Mouse (Mus musculus) stomach, embryonic 15.5 days (tissue): ENCODE measurements around the gene Colgalt2. TPM values are rescaled to one million over a fixed set of nuclear protein-coding genes. Genes with fewer than 3 reads are reported as not detected.
A peak's percentile ranks its signal among the peaks of the same experiment; 100 is the strongest.

Source experiments
- ATAC-seq: fragments of 200-750 bp; cut with Nextera tagmentation; 2 replicates; pipeline ENCODE4 v1.8.0; 2017; ENCODE audit warnings: low read depth, moderate number of reproducible peaks, moderate TSS enrichment; ENCODE audit not compliant: insufficient read depth, low FRiP score
- H3K27ac ChIP-seq: fragments of 300-500 bp; sonication (generic); 2 replicates; pipeline ENCODE4 v1.5.1; 2015; ENCODE audit warnings: mild to moderate bottlenecking, inconsistent platforms
- H3K27me3 ChIP-seq: fragments of 300-500 bp; sonication (generic); replicated peaks from 2 replicates; pipeline ENCODE4 v1.6.1; 2015; ENCODE audit warnings: inconsistent platforms
- H3K36me3 ChIP-seq: fragments of 300-500 bp; sonication (generic); 2 replicates; pipeline ENCODE4 v1.6.1; 2015; ENCODE audit warnings: inconsistent platforms
- H3K4me1 ChIP-seq: fragments of 300-500 bp; sonication (generic); 2 replicates; pipeline ENCODE4 v1.6.1; 2015; ENCODE audit warnings: inconsistent platforms
- H3K4me2 ChIP-seq: fragments of 300-500 bp; sonication (generic); 2 replicates; pipeline ENCODE4 v1.6.1; 2015; ENCODE audit warnings: mild to moderate bottlenecking, inconsistent platforms
- H3K4me3 ChIP-seq: fragments of 300-500 bp; sonication (generic); replicated peaks from 2 replicates; pipeline ENCODE4 v1.5.1; 2015; ENCODE audit warnings: inconsistent platforms
- H3K9ac ChIP-seq: fragments of 300-500 bp; sonication (generic); 2 replicates; pipeline ENCODE4 v1.6.1; 2015; ENCODE audit warnings: inconsistent platforms
- H3K9me3 ChIP-seq: fragments of 300-500 bp; sonication (generic); 2 replicates; pipeline ENCODE4 v1.6.1; 2016; ENCODE audit warnings: inconsistent platforms
- whole genome bisulfite sequencing: fragments of 180-500 bp; shearing (Covaris S2); methylation state at CpG from one replicate; pipeline ENCODE4 v1.1.7; 2015; 5-methylcytosine and 5-hydroxymethylcytosine counted together
- polyA plus RNA-seq: library from polyadenylated mRNA; unstranded; fragments of >200 nt; fragmentation: Nextera tagmentation; extraction: Ambion mirVana; gene quantifications from 2 replicates; pipeline ENCODE4 v1.2.1, GENCODE M21; 2015

Colgalt2 gene
- polyA plus RNA-seq, 1 experiment from 2014 or later = 1.5 TPM

GRCm38 (mm10) chr1:152398708-152399107, 922 bp upstream of the Colgalt2 start:
- Histone ChIP-seq H3K27me3 (0 out of 2 replicates have a peak, but pooled peaks cover 3% of the 10 kb centered on the region), H3K36me3 (no peaks in the 10 kb centered on the region), H3K4me3 (no peak overlapping the region), H3K9ac (no peak overlapping the region), H3K4me2 (no peak overlapping the region), H3K9me3 (no peaks in the 10 kb centered on the region), H3K4me1 (peaks cover 6% of the 10 kb centered on the region; the same call in 1 of the 2 replicates), H3K27ac (no peak overlapping the region)
- no peak for ATAC-seq
- WGBS = 57% methylated on average over 1 of the region's 1 CpGs

DNA sequence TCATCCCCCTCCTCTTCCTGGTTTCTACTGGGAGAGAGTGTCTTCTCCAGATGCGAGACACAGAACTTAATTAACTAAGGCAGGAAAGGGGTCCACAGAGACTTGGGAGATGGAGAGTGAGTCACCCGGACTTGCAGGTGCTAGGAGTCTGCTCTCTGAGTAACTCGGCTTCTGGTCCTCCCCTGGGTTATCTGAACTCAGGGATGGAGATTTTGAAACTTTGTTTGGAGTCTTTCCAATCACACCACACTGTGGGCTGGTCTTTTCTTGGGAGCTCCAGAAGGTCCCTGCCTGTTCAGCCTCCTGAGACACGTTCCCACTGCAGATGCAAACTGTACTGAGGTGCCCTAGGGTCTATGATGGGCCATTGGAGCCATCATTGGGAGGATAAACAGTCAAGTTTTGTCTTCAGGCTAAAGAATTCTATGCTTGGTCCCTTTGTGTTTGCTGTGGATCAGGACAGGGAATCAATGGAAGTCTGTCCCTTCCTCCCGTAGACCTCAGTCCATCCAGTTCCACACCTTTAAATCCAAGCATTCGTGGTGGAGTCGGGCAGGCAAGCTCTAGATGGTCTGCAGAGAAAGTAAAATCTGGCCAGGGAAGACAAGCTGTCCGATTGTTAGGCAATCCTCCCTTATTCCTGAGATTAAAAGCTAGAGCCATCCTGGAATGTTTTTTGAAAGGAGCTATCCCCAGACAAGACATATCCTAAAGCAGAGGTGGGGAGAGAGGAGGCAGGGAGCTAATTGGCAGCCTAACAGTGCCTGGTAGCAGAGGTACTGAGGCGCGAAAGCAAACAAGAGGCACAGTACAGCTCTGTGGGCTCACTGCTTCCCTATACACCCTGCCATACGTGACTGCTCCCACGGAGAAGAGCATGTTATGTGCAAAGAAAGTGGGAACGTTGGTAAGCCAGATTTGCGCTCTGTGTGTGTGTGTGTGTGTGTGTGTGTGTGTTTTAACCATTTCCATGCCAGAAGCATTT, 1.2 kb downstream of the Colgalt2 start:
- Histone ChIP-seq H3K4me3 (peak overlapping the region; percentile 55), H3K9ac (no peak overlapping the region), H3K9me3 (no peaks in the 10 kb centered on the region), H3K27ac (no peak overlapping the region), H3K27me3 (0 out of 2 replicates have a peak, but pooled peaks cover 3% of the 10 kb centered on the region), H3K36me3 (no peaks in the 10 kb centered on the region), H3K4me2 (peak overlapping the region; percentile 89), H3K4me1 (peaks cover 6% of the 10 kb centered on the region; the same call in 1 of the 2 replicates)
- ATAC-seq = 0 out of 2 replicates have a peak, but pooled peaks have one; percentile 58
- 24% methylated on average over 14 of the region's 14 CpGs for WGBS

GRCm38 (mm10) chr1:152407021-152407946, 7.7 kb downstream of the Colgalt2 start:
- Histone ChIP-seq H3K4me3 (no peak overlapping the region), H3K9me3 (no peaks in the 10 kb centered on the region), H3K4me2 (no peak overlapping the region), H3K4me1 (no peaks in the 10 kb centered on the region), H3K27me3 (no peaks in the 10 kb centered on the region), H3K36me3 (no peaks in the 10 kb centered on the region), H3K27ac (no peak overlapping the region), H3K9ac (no peak overlapping the region)
- WGBS = 44% methylated on average over 22 of the region's 22 CpGs
- no peak for ATAC-seq

DNA sequence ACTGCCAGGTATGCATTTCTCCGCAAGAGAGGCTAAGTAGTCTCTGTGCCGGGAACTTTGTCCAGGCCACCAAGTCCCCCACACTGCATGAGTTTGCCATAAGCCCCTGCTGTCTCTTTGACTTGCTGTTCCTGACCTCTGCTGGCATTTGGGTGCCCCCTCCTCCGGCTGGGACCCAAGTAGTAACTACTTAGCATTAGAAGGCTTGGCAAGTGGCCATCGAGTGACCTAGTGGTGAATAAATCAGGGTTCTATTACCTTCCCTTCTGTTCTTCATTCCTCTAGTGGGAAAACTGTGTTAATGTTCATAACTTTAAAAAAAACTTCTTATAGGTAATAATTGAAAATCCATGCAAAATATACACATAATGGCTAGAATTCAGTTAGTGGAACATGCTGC, 9.7 kb downstream of the Colgalt2 start:
- 74% methylated on average over 4 of the region's 4 CpGs for WGBS
- ATAC-seq = no peak
- H3K4me3 ChIP-seq = no peak overlapping the region
- no peaks in the 10 kb centered on the region for H3K36me3 ChIP-seq
- H3K27ac ChIP-seq = no peak overlapping the region
- H3K9me3 ChIP-seq = no peaks in the 10 kb centered on the region
- H3K4me2 ChIP-seq = no peak overlapping the region
- H3K9ac ChIP-seq = no peak overlapping the region
- no peaks in the 10 kb centered on the region for H3K27me3 ChIP-seq
- H3K4me1 ChIP-seq = no peaks in the 10 kb centered on the region

DNA sequence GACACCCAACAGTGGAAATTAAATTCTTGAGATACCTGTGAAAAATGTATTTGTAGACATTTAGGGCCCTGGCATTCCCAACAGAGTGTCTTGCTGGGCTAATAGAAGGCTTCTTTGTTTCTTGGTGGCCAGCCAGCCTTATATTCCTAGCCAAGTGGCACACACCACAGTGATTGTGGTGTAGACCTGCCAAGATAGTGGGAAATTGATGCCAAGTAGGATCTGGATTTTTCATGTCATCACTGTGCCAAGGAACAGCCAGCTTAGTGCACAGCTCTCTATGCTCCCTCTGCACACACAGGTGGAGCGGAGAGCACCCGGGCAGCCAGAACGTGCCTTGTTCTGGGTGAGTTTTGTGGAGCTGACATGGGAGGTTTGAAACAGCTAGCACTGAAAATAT, 11.0 kb downstream of the Colgalt2 start:
- Histone ChIP-seq H3K4me2 (no peak overlapping the region), H3K27me3 (no peaks in the 10 kb centered on the region), H3K4me1 (no peaks in the 10 kb centered on the region), H3K27ac (no peak overlapping the region), H3K9ac (no peak overlapping the region), H3K36me3 (no peaks in the 10 kb centered on the region), H3K9me3 (no peaks in the 10 kb centered on the region), H3K4me3 (no peak overlapping the region)
- no peak for ATAC-seq
- 88% methylated on average over 3 of the region's 3 CpGs for WGBS

- H3K4me3 ChIP-seq = no peak overlapping the region
- H3K9ac ChIP-seq = no peak overlapping the region
- H3K4me1 ChIP-seq = no peaks in the 10 kb centered on the region
- 88% methylated on average over 2 of the region's 2 CpGs for WGBS
- H3K27ac ChIP-seq = no peak overlapping the region
- no peaks in the 10 kb centered on the region for H3K36me3 ChIP-seq
- no peaks in the 10 kb centered on the region for H3K27me3 ChIP-seq
- H3K4me2 ChIP-seq = no peak overlapping the region
- H3K9me3 ChIP-seq = no peaks in the 10 kb centered on the region
- ATAC-seq = no peak
These were observed 13.5 kb downstream of the Colgalt2 start for GRCm38 (mm10) chr1:152413116-152413515.

GRCm38 (mm10) chr1:152413961-152414360, 14.3 kb downstream of the Colgalt2 start:
- Histone ChIP-seq H3K27me3 (no peaks in the 10 kb centered on the region), H3K4me1 (no peaks in the 10 kb centered on the region), H3K27ac (no peak overlapping the region), H3K4me3 (no peak overlapping the region), H3K9ac (no peak overlapping the region), H3K4me2 (no peak overlapping the region), H3K36me3 (no peaks in the 10 kb centered on the region), H3K9me3 (no peaks in the 10 kb centered on the region)
- no peak for ATAC-seq
- WGBS = 67% methylated on average over 1 of the region's 1 CpGs

DNA sequence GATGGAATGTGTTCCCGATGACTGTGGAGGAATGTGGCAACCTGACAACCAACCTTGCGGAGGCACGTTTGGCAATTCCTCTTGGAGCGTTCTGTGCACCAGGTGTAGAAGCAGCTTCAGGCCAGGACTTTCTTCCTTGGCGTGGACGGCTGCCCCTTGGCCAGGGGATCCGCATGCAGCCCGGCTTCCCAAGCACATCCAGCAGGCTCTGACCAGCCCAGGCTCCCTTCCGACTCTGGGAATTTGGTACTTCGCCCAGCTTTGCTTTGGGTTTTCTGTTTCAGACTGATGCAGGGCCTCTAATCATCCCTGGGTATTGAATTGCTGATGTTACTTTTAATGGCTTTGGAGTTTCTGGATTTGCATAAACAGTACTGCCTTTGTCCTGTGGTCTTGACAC, 14.8 kb downstream of the Colgalt2 start:
- H3K4me2 ChIP-seq = no peak overlapping the region
- H3K9ac ChIP-seq = no peak overlapping the region
- H3K4me1 ChIP-seq = no peaks in the 10 kb centered on the region
- no peaks in the 10 kb centered on the region for H3K27me3 ChIP-seq
- no peak overlapping the region for H3K4me3 ChIP-seq
- no peak overlapping the region for H3K27ac ChIP-seq
- no peak for ATAC-seq
- 73% methylated on average over 10 of the region's 10 CpGs for WGBS
- no peaks in the 10 kb centered on the region for H3K9me3 ChIP-seq
- H3K36me3 ChIP-seq = no peaks in the 10 kb centered on the region

GRCm38 (mm10) chr1:152416306-152416904, 16.8 kb downstream of the Colgalt2 start:
- Histone ChIP-seq H3K9ac (no peak overlapping the region), H3K36me3 (no peaks in the 10 kb centered on the region), H3K27me3 (no peaks in the 10 kb centered on the region), H3K9me3 (no peaks in the 10 kb centered on the region), H3K4me2 (no peak overlapping the region), H3K27ac (no peak overlapping the region), H3K4me3 (no peak overlapping the region), H3K4me1 (no peaks in the 10 kb centered on the region)
- 50% methylated on average over 13 of the region's 13 CpGs for WGBS
- ATAC-seq = no peak; the same call in 1 of the 2 replicates

- no peaks in the 10 kb centered on the region for H3K27me3 ChIP-seq
- ATAC-seq = peak; percentile 78
- H3K9me3 ChIP-seq = no peaks in the 10 kb centered on the region
- no peak overlapping the region for H3K4me2 ChIP-seq
- no peak overlapping the region for H3K9ac ChIP-seq
- H3K4me1 ChIP-seq = no peaks in the 10 kb centered on the region
- H3K4me3 ChIP-seq = no peak overlapping the region
- H3K36me3 ChIP-seq = no peaks in the 10 kb centered on the region
- WGBS = 24% methylated on average over 5 of the region's 5 CpGs
- peak overlapping the region; percentile 9; the same call in 1 of the 2 replicates for H3K27ac ChIP-seq
These were observed 18.0 kb downstream of the Colgalt2 start for GRCm38 (mm10) chr1:152417602-152418001.

- 56% methylated on average over 3 of the region's 3 CpGs for WGBS
These were observed 22.7 kb downstream of the Colgalt2 start for GRCm38 (mm10) chr1:152422295-152422694.

More at GRCm38 (mm10) chr1:152422295-152422694, 22.7 kb downstream of the Colgalt2 start:
- no peak overlapping the region for H3K4me2 ChIP-seq
- no peak overlapping the region for H3K27ac ChIP-seq
- H3K27me3 ChIP-seq = no peaks in the 10 kb centered on the region
- H3K9ac ChIP-seq = no peak overlapping the region
- no peaks in the 10 kb centered on the region for H3K9me3 ChIP-seq
- no peaks in the 10 kb centered on the region for H3K36me3 ChIP-seq
- H3K4me3 ChIP-seq = no peak overlapping the region
- no peaks in the 10 kb centered on the region for H3K4me1 ChIP-seq
- no peak for ATAC-seq
